Mouse (Mus musculus) lung, adult 2 months (tissue): ENCODE results near the gene Mpi.

Experiments used
- CTCF ChIP-seq: fragments of 200-500 bp; IDR thresholded peaks from 2 replicates; pipeline ENCODE4 v1.5.1; 2011; ENCODE audit warnings: mild to moderate bottlenecking, low read length, control low read depth; ENCODE audit not compliant: insufficient read depth
- POLR2A ChIP-seq: fragments of 200-500 bp; IDR thresholded peaks from 2 replicates; pipeline ENCODE4 v1.6.1; 2011; ENCODE audit warnings: low read depth, mild to moderate bottlenecking, control low read depth, low read length, borderline replicate concordance; ENCODE audit errors: extremely low read depth

DNA sequence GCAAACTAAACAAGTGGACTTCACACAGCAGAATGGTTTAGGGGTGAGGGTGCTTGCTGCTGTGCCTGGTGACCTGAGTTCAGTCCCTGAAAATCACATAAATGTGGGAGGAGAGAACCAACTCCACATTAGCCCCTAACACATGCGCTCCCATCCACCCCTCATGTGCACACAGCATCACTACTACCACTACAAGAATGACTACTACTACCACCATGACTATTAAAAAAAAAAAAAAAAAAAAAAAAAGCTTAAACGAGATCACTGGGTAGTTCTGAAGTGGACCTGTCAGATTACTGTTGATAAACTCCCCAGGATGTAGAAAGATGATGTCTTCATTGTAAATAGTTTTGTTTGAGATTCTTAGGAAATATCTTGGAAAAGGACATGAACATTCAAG is 7.0 kb upstream of the Mpi start:
- TF ChIP-seq POLR2A (no peak), CTCF (no peak)
